Mouse (Mus musculus) testis, adult 2 months (tissue): ENCODE measurements around the gene A630095N17Rik. TPM values are rescaled to one million over a fixed set of nuclear protein-coding genes. Genes with fewer than 3 reads are reported as not detected.
A peak's percentile ranks its signal among the peaks of the same experiment; 100 is the strongest.
"Not testable (repeated sequence)": the region's sequence is repeated elsewhere in the genome, so short reads cannot be mapped to it uniquely, and the experiment has no call there.

ENCODE experiments used
- H3K27ac ChIP-seq: fragments of 200-500 bp; 2 replicates; pipeline ENCODE4 v1.5.1; 2012; ENCODE audit warnings: low read depth, low read length; ENCODE audit not compliant: control insufficient read depth, insufficient read depth
- H3K27me3 ChIP-seq: fragments of 200-500 bp; 2 replicates; pipeline ENCODE4 v1.6.1; 2012; ENCODE audit warnings: mild to moderate bottlenecking, low read length, moderate library complexity; ENCODE audit not compliant: control insufficient read depth, insufficient read depth
- H3K36me3 ChIP-seq: fragments of 200-500 bp; 2 replicates; pipeline ENCODE4 v1.6.1; 2012; ENCODE audit warnings: mild to moderate bottlenecking, low read length; ENCODE audit not compliant: control insufficient read depth, insufficient read depth
- H3K4me1 ChIP-seq: fragments of 200-500 bp; 2 replicates; pipeline ENCODE4 v1.6.1; 2012; ENCODE audit warnings: low read length; ENCODE audit not compliant: control insufficient read depth, insufficient read depth
- H3K4me3 ChIP-seq: fragments of 200-500 bp; 2 replicates; pipeline ENCODE4 v1.5.1; 2012; ENCODE audit warnings: low read depth, mild to moderate bottlenecking, low read length, moderate library complexity, mixed read lengths; ENCODE audit not compliant: control insufficient read depth
- CTCF ChIP-seq: fragments of 200-500 bp; IDR thresholded peaks from 2 replicates; pipeline ENCODE4 v1.5.1; 2012; ENCODE audit warnings: low read depth, mild to moderate bottlenecking, inconsistent platforms, low read length, moderate library complexity; ENCODE audit not compliant: control insufficient read depth, insufficient read depth, insufficient replicate concordance
- POLR2A ChIP-seq: fragments of 200-500 bp; IDR thresholded peaks from 2 replicates; pipeline ENCODE4 v1.6.1; 2012; ENCODE audit warnings: low read depth, mild to moderate bottlenecking, inconsistent platforms, low read length, moderate library complexity; ENCODE audit not compliant: control insufficient read depth
- polyA plus RNA-seq: library from polyadenylated mRNA; depleted of rRNA; stranded (reverse); fragments of >200 nt; gene quantifications from 2 replicates; pipeline ENCODE4 v1.2.3, GENCODE M21; 2012

The A630095N17Rik gene
- polyA plus RNA-seq, 1 experiment, result 12.7 TPM

GRCm38 (mm10) chr1:75234606-75235005 is 2.7 kb upstream of the A630095N17Rik start:
- Histone ChIP-seq H3K27ac (no peak overlapping the region), H3K4me3 (peak overlapping the region; percentile 81), H3K36me3 (no peaks in the 10 kb centered on the region; the same call in 1 of the 2 replicates), H3K4me1 (no peaks in the 10 kb centered on the region), H3K27me3 (no peaks in the 10 kb centered on the region)
- TF ChIP-seq CTCF (no peak), POLR2A (no peak; the same call in 1 of the 2 replicates)

- not testable (repeated sequence) for H3K27me3 ChIP-seq, H3K36me3 ChIP-seq, H3K27ac ChIP-seq, H3K4me1 ChIP-seq
- H3K4me3 ChIP-seq, result peak overlapping the region; percentile 14; the same call in 1 of the 2 replicates
These were observed 587 bp upstream of the A630095N17Rik start for GRCm38 (mm10) chr1:75232489-75232888.

GRCm38 (mm10) chr1:75231224-75231623 is 678 bp downstream of the A630095N17Rik start:
- Histone ChIP-seq H3K36me3 (no peaks in the 10 kb centered on the region), H3K4me3 (peak overlapping the region; percentile 71), H3K4me1 (no peaks in the 10 kb centered on the region), H3K27ac (no peak overlapping the region), H3K27me3 (no peaks in the 10 kb centered on the region)
- TF ChIP-seq POLR2A (no peak), CTCF (no peak)

- Histone ChIP-seq H3K4me1 (no peaks in the 10 kb centered on the region), H3K27me3 (no peaks in the 10 kb centered on the region), H3K4me3 (peak overlapping the region; percentile 71), H3K36me3 (no peaks in the 10 kb centered on the region), H3K27ac (no peak overlapping the region)
- no peak for TF ChIP-seq CTCF
- TF ChIP-seq POLR2A, result no peak
These were observed 1.4 kb downstream of the A630095N17Rik start for GRCm38 (mm10) chr1:75230335-75230994.

- no peaks in the 10 kb centered on the region for H3K36me3 ChIP-seq
- H3K27ac ChIP-seq, result no peak overlapping the region
- H3K4me1 ChIP-seq, result no peaks in the 10 kb centered on the region
- H3K27me3 ChIP-seq, result no peaks in the 10 kb centered on the region
- H3K4me3 ChIP-seq, result no peak overlapping the region
- TF ChIP-seq CTCF (no peak), POLR2A (no peak)
These were observed 2.7 kb downstream of the A630095N17Rik start for GRCm38 (mm10) chr1:75229158-75229557.

- Histone ChIP-seq H3K27ac (no peak overlapping the region), H3K36me3 (no peaks in the 10 kb centered on the region), H3K27me3 (no peaks in the 10 kb centered on the region), H3K4me3 (no peak overlapping the region), H3K4me1 (no peaks in the 10 kb centered on the region)
- TF ChIP-seq POLR2A (no peak), CTCF (no peak)
These were observed 4.2 kb downstream of the A630095N17Rik start for GRCm38 (mm10) chr1:75227653-75228052.

GRCm38 (mm10) chr1:75226138-75226537 is 5.8 kb downstream of the A630095N17Rik start:
- Histone ChIP-seq H3K27me3 (no peaks in the 10 kb centered on the region), H3K27ac (no peak overlapping the region), H3K4me1 (no peaks in the 10 kb centered on the region), H3K36me3 (no peaks in the 10 kb centered on the region), H3K4me3 (no peak overlapping the region)
- TF ChIP-seq POLR2A (no peak), CTCF (no peak)
